Mouse (Mus musculus): ENCODE results near the gene Smcr8. TPM values are rescaled to one million over a fixed set of nuclear protein-coding genes. Genes with fewer than 3 reads are reported as not detected.

Gene Smcr8
- 10 to 100 TPM; 15.9 to 18.0 TPM for total RNA-seq (2021)
- long read RNA-seq, experiment 1, full-length matches to known transcripts, result 2 of 2 reads
- long read RNA-seq, experiment 1, partial matches to known transcripts, result 0 of 2 reads
- long read RNA-seq, experiment 1, other reads (novel, unspliced or antisense), result 0 of 2 reads
- long read RNA-seq, experiment 2, full-length matches to known transcripts, result 2 of 3 reads
- long read RNA-seq, experiment 2, partial matches to known transcripts, result 0 of 3 reads
- long read RNA-seq, experiment 2, other reads (novel, unspliced or antisense), result 1 of 3 reads

GRCm38 (mm10) chr11:60776829-60777740 lies at the start of gene Smcr8, which contains the start of gene Top3a:
TSS of gene Smcr8 (plus strand) at chr11:60777524.
TSS of gene Top3a (minus strand) at chr11:60777365.
- DNase-seq (ENCODE audit: low spot score in 2 of 2), result peak; percentile 53 to 80

- peak; percentile 83 to 94 for DNase-seq (ENCODE audit: low spot score in 2 of 2)
Observed at GRCm38 (mm10) chr11:60728260-60728761, 49.0 kb upstream of the Smcr8 start, which contains the start of gene Mief2. TSS of gene Mief2 (plus strand) at chr11:60728398.

- no peak for DNase-seq (ENCODE audit: low spot score in 2 of 2)
Observed at GRCm38 (mm10) chr11:60729217-60729641, 48.1 kb upstream of the Smcr8 start.

GRCm38 (mm10) chr11:60730169-60730568 lies 47.2 kb upstream of the Smcr8 start:
- DNase-seq (ENCODE audit: low spot score in 2 of 2), result no peak

GRCm38 (mm10) chr11:60731251-60731650 lies 46.1 kb upstream of the Smcr8 start:
- no peak for DNase-seq (ENCODE audit: low spot score in 2 of 2)

- DNase-seq (ENCODE audit: low spot score in 2 of 2), result no peak
Observed at GRCm38 (mm10) chr11:60734206-60734605, 43.1 kb upstream of the Smcr8 start.

GRCm38 (mm10) chr11:60735191-60735590 lies 42.1 kb upstream of the Smcr8 start:
- no peak for DNase-seq (ENCODE audit: low spot score in 2 of 2)

- DNase-seq (ENCODE audit: low spot score in 2 of 2), result no peak
Observed at GRCm38 (mm10) chr11:60736491-60736890, 40.8 kb upstream of the Smcr8 start.

GRCm38 (mm10) chr11:60737450-60737849 lies 39.9 kb upstream of the Smcr8 start:
- no peak for DNase-seq (ENCODE audit: low spot score in 2 of 2)

GRCm38 (mm10) chr11:60740321-60740720 lies 37.0 kb upstream of the Smcr8 start:
- DNase-seq (ENCODE audit: low spot score in 2 of 2), result no peak

- no peak for DNase-seq (ENCODE audit: low spot score in 2 of 2)
Observed at GRCm38 (mm10) chr11:60755570-60755969, 21.8 kb upstream of the Smcr8 start.

GRCm38 (mm10) chr11:60761681-60762080 lies 15.6 kb upstream of the Smcr8 start:
- DNase-seq (ENCODE audit: low spot score in 2 of 2), result no peak

- DNase-seq (ENCODE audit: low spot score in 2 of 2), result no peak
Observed at GRCm38 (mm10) chr11:60766969-60767368, 10.4 kb upstream of the Smcr8 start.

GRCm38 (mm10) chr11:60769322-60769721 lies 8.0 kb upstream of the Smcr8 start:
- no peak for DNase-seq (ENCODE audit: low spot score in 2 of 2)

GRCm38 (mm10) chr11:60770776-60771175 lies 6.5 kb upstream of the Smcr8 start:
- DNase-seq (ENCODE audit: low spot score in 2 of 2), result no peak

- DNase-seq (ENCODE audit: low spot score in 2 of 2), result no peak
Observed at GRCm38 (mm10) chr11:60772161-60772560, 5.2 kb upstream of the Smcr8 start.

GRCm38 (mm10) chr11:60774158-60774689 lies 3.1 kb upstream of the Smcr8 start:
- DNase-seq (ENCODE audit: low spot score in 2 of 2), result no peak

GRCm38 (mm10) chr11:60774841-60775240 lies 2.5 kb upstream of the Smcr8 start:
- DNase-seq (ENCODE audit: low spot score in 2 of 2), result no peak

- DNase-seq (ENCODE audit: low spot score in 2 of 2), result no peak
Observed at GRCm38 (mm10) chr11:60775578-60775977, 1.7 kb upstream of the Smcr8 start.

- DNase-seq (ENCODE audit: low spot score in 2 of 2), result no peak
Observed at GRCm38 (mm10) chr11:60776107-60776828, 1.1 kb upstream of the Smcr8 start.

- DNase-seq (ENCODE audit: low spot score in 2 of 2), result no peak
Observed at GRCm38 (mm10) chr11:60777801-60778370, 562 bp downstream of the Smcr8 start.

Measured in gastrocnemius, postnatal 4 days (tissue).